Mouse (Mus musculus): ENCODE measurements around the gene Iqcm. TPM values are rescaled to one million over a fixed set of nuclear protein-coding genes. Genes with fewer than 3 reads are reported as not detected.

Iqcm gene
- polyA plus RNA-seq, 1 experiment from 2014 or later: not detected

DNA sequence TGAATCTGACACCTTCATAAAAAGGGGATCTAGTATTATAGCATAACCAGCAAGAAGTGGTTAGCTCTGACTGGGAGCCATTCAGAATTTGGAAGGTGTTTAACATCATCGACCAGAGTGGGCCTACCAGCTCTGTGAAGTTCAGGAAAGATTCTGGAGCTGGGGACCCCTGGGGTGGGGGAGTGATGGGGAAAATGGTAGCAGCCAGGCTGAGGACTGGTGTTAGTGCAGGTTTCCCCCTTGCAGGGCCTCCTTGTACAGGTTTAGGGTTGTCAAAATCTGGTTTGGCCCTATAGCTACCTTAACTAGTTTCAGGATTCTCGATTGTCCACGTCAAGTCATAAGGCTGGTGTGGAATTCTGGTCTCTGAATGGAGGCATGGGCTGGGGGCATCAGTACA, 194.5 kb downstream of the Iqcm start:
- Histone ChIP-seq H3K4me2 (ENCODE audit: low read depth, low read length) (no peak overlapping the region), H3K27ac (ENCODE audit: low read length) (no peak overlapping the region), H3K36me3 (ENCODE audit: control insufficient read depth, insufficient read depth) (no peaks in the 10 kb centered on the region), H3K4me1 (ENCODE audit: control insufficient read depth, low read depth, low read length) (no peaks in the 10 kb centered on the region), H3K9me3 (replicated peaks; ENCODE audit: control insufficient read depth, low read length) (no peaks in the 10 kb centered on the region; the same call in 1 of the 2 replicates), H3K27me3 (ENCODE audit: control insufficient read depth, insufficient read depth, low read depth, low read length) (no peaks in the 10 kb centered on the region), H3K9ac (ENCODE audit: low read depth, low read length) (no peak overlapping the region), H3K4me3 (ENCODE audit: low read depth, low read length) (no peak overlapping the region)
- WGBS (ENCODE audit: insufficient replicate concordance): 48% methylated on average over 3 of the region's 3 CpGs
- no peak for ATAC-seq (ENCODE audit: low read depth)

DNA sequence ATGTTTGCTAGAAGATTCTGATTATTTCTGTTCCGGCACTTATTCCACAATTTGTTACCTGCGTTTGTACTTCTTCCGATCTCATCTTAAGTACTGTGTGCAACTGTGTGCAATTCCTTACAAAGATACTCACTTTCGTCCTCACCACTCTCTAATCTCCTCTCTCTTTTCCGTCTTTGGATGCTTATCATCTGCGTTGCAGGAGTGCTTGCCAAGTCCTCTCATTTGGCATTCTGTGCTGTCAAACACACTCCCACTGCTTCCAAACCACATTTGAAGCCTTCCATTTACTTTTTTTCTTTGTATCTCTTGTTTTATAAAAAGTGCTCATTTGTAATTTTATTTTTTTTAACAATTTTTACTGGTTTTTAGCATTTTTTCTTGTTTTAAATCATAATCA, 210.8 kb downstream of the Iqcm start:
- H3K27me3 ChIP-seq (ENCODE audit: control insufficient read depth, insufficient read depth, low read depth, low read length): no peaks in the 10 kb centered on the region
- WGBS (ENCODE audit: insufficient replicate concordance): 71% methylated on average over 6 of the region's 6 CpGs
- H3K4me3 ChIP-seq (ENCODE audit: low read depth, low read length): no peak overlapping the region

DNA sequence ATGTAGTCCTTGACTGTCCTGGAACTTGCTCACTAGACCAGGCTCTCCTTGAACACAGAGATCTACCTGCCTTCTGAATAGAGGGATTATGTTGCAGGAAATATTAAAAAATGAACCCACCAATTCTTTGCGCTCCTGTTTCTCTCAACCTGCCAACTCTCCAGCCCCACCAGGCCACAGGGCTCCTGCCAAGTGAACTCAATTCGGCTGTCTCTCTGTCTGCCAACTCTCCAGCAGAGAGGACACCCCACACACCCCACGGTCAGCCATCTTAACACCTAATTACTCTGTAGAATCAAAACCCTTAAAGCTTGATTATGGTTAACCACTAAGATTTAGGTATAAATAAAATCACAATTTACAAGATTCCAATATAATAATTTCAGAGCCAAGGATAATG, 298.1 kb downstream of the Iqcm start:
- WGBS (ENCODE audit: insufficient replicate concordance): 58% methylated on average over 3 of the region's 3 CpGs
- no peak overlapping the region for H3K4me2 ChIP-seq (ENCODE audit: low read depth, low read length)
- ATAC-seq (ENCODE audit: low read depth): no peak

More for the DNA sequence above, 210.8 kb downstream of the Iqcm start:
- H3K9me3 ChIP-seq (replicated peaks; ENCODE audit: control insufficient read depth, low read length): no peaks in the 10 kb centered on the region
- H3K4me2 ChIP-seq (ENCODE audit: low read depth, low read length): no peak overlapping the region
- no peaks in the 10 kb centered on the region for H3K36me3 ChIP-seq (ENCODE audit: control insufficient read depth, insufficient read depth)
- no peak overlapping the region for H3K9ac ChIP-seq (ENCODE audit: low read depth, low read length)
- H3K27ac ChIP-seq (ENCODE audit: low read length): no peak overlapping the region
- H3K4me1 ChIP-seq (ENCODE audit: control insufficient read depth, low read depth, low read length): no peaks in the 10 kb centered on the region
- ATAC-seq (ENCODE audit: low read depth): no peak

DNA sequence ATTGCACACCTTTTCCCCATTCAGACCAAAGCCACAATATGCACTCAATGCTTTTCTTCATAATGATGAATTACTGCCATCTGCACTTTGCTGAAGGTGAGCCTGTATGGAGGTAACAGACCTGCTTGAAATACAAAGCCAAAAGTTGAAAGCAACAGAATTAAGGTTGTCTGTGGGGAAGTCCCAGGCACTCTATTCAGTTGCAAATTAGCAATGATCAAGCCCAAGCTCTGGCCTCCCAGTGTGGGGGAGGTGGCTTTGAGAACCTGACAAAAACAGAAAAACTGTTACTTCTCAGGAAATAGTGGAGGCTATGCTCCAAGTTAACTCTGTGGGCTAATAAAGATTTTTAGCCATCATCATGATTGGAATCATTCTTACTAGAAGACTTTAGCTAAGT, 307.1 kb downstream of the Iqcm start:
- Histone ChIP-seq H3K9me3 (replicated peaks; ENCODE audit: control insufficient read depth, low read length) (no peaks in the 10 kb centered on the region), H3K9ac (ENCODE audit: low read depth, low read length) (no peak overlapping the region), H3K4me2 (ENCODE audit: low read depth, low read length) (no peak overlapping the region), H3K27ac (ENCODE audit: low read length) (no peak overlapping the region), H3K4me1 (ENCODE audit: control insufficient read depth, low read depth, low read length) (no peaks in the 10 kb centered on the region), H3K36me3 (ENCODE audit: control insufficient read depth, insufficient read depth) (no peaks in the 10 kb centered on the region), H3K27me3 (ENCODE audit: control insufficient read depth, insufficient read depth, low read depth, low read length) (no peaks in the 10 kb centered on the region), H3K4me3 (ENCODE audit: low read depth, low read length) (no peak overlapping the region)
- no peak for ATAC-seq (ENCODE audit: low read depth)

More for the DNA sequence above, 298.1 kb downstream of the Iqcm start:
- Histone ChIP-seq H3K36me3 (ENCODE audit: control insufficient read depth, insufficient read depth) (no peaks in the 10 kb centered on the region), H3K4me1 (ENCODE audit: control insufficient read depth, low read depth, low read length) (no peaks in the 10 kb centered on the region), H3K9ac (ENCODE audit: low read depth, low read length) (no peak overlapping the region), H3K27me3 (ENCODE audit: control insufficient read depth, insufficient read depth, low read depth, low read length) (no peaks in the 10 kb centered on the region), H3K4me3 (ENCODE audit: low read depth, low read length) (no peak overlapping the region), H3K27ac (ENCODE audit: low read length) (no peak overlapping the region), H3K9me3 (replicated peaks; ENCODE audit: control insufficient read depth, low read length) (no peaks in the 10 kb centered on the region)

DNA sequence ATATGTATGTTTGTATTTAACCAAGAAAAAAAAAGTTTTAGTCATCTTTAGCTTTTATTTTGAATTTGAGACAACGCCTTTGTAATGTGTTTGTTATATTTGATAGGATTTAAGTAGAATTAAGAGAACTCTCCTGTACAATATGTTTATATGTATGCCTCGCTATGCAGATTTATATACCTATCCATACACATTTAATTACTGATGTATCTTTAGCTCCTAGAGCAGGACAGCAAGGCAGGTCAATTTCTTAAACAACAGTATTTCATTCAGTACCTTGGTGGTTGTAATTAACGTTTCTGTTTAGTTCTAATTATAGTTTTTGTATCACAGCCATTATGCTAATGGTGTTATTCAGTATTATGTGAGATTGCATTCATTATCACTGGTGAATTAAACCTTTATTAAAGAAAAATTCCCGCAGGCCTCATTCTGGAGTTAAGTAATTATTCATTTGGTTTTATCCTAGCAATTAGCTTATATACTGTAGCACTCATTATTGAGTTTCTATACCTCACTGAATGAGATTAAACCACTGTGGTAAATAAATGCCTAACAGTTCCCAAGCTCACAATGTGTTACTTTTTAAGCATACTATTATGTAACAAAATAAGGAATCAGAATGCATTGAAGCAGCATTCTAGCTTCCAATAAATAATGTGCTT, 380.1 kb downstream of the Iqcm start:
- Histone ChIP-seq H3K9me3 (replicated peaks; ENCODE audit: control insufficient read depth, low read length) (no peaks in the 10 kb centered on the region), H3K27ac (ENCODE audit: low read length) (no peak overlapping the region), H3K36me3 (ENCODE audit: control insufficient read depth, insufficient read depth) (no peaks in the 10 kb centered on the region), H3K9ac (ENCODE audit: low read depth, low read length) (no peak overlapping the region), H3K4me2 (ENCODE audit: low read depth, low read length) (no peak overlapping the region), H3K4me3 (ENCODE audit: low read depth, low read length) (no peak overlapping the region), H3K4me1 (ENCODE audit: control insufficient read depth, low read depth, low read length) (no peaks in the 10 kb centered on the region), H3K27me3 (ENCODE audit: control insufficient read depth, insufficient read depth, low read depth, low read length) (no peaks in the 10 kb centered on the region)
- no peak for ATAC-seq (ENCODE audit: low read depth)
- 50% methylated on average over 4 of the region's 4 CpGs for WGBS (ENCODE audit: insufficient replicate concordance)

DNA sequence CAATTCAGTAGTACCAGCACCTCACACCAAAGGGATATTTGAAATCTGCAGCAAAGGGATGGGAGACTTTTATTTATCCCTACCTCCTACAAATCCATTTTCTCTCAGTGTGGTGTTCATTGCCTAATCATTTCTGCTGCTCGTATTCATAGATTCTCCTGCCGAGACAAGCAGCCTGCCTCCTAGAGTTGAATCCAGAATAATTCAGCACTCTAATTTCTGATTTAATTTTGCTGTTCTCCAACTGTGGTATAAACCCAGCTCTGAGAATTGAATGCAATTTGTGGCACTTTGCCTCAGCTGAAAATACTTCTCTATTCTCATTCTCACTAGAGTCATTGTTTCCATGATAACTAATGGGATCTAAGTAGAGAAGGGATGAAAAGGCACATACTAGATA, 386.8 kb downstream of the Iqcm start:
- no peaks in the 10 kb centered on the region for H3K27me3 ChIP-seq (ENCODE audit: control insufficient read depth, insufficient read depth, low read depth, low read length)
- no peaks in the 10 kb centered on the region for H3K9me3 ChIP-seq (replicated peaks; ENCODE audit: control insufficient read depth, low read length)
- no peak overlapping the region for H3K9ac ChIP-seq (ENCODE audit: low read depth, low read length)
- no peak overlapping the region for H3K4me3 ChIP-seq (ENCODE audit: low read depth, low read length)
- H3K36me3 ChIP-seq (ENCODE audit: control insufficient read depth, insufficient read depth): no peaks in the 10 kb centered on the region
- no peak overlapping the region for H3K4me2 ChIP-seq (ENCODE audit: low read depth, low read length)
- 56% methylated on average over 2 of the region's 2 CpGs for WGBS (ENCODE audit: insufficient replicate concordance)
- no peak for ATAC-seq (ENCODE audit: low read depth)
- H3K27ac ChIP-seq (ENCODE audit: low read length): no peak overlapping the region
- no peaks in the 10 kb centered on the region for H3K4me1 ChIP-seq (ENCODE audit: control insufficient read depth, low read depth, low read length)

DNA sequence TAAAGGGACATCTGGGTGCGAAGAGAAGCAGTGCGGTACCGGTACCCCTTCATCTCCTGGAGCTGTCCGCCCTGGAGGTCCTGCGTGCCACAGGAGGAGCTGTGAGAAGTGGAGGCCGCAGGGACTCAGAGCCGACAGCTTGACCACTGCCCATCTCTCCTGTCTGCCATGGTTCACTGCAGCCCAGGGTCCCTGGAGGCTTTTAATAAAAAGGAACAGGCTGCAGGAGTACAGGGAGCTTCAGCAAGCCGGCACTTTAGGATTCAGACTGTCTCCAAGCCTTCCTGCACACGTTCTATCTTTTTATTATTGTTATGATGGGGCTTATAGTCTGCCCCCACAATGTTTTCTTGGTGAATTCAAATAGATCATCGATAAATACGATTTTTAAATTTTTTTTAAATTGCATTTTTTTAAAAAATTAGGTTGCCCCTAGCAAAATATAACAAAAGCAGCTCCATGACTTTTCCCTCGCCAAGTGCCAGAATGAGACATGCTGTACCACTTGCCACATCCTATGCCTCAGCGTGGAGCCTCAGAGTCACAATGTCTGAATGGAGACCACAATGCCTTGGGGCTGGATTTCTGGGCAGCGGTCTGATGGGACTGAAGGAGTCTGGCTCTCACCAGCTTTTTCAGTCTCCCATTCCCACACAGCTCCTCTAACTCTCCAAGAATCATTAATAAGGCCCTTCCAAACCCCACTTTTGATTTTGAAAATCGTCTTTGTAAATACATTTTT, 469.3 kb downstream of the Iqcm start:
- H3K9ac ChIP-seq (ENCODE audit: low read depth, low read length): no peak overlapping the region
- no peak overlapping the region for H3K4me3 ChIP-seq (ENCODE audit: low read depth, low read length)
- no peaks in the 10 kb centered on the region for H3K36me3 ChIP-seq (ENCODE audit: control insufficient read depth, insufficient read depth)
- no peak overlapping the region for H3K4me2 ChIP-seq (ENCODE audit: low read depth, low read length)
- H3K9me3 ChIP-seq (replicated peaks; ENCODE audit: control insufficient read depth, low read length): no peaks in the 10 kb centered on the region
- H3K4me1 ChIP-seq (ENCODE audit: control insufficient read depth, low read depth, low read length): no peaks in the 10 kb centered on the region
- no peak for ATAC-seq (ENCODE audit: low read depth)
- 65% methylated on average over 15 of the region's 15 CpGs for WGBS (ENCODE audit: insufficient replicate concordance)
- no peak overlapping the region for H3K27ac ChIP-seq (ENCODE audit: low read length)
- no peaks in the 10 kb centered on the region for H3K27me3 ChIP-seq (ENCODE audit: control insufficient read depth, insufficient read depth, low read depth, low read length)

DNA sequence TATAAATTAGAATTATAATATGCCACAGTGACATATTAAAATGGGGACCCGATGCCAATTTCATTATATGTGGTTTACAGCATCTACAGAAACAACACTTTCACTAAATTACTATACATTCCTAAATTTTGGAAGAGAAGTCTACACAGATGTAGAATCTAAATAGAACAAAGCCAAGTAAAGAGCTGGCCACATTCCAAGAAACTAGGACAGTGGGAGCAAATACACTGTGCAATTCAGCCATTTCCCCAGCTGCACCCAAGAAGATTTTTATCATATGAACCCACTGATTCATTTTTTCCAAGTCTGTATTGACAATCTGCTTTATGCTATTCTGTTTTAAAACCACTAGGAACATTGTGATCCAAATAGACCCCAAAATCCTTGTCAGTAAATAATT, 500.7 kb downstream of the Iqcm start:
- WGBS (ENCODE audit: insufficient replicate concordance): 40% methylated on average over 1 of the region's 1 CpGs
- no peak for ATAC-seq (ENCODE audit: low read depth)
- no peak overlapping the region for H3K9ac ChIP-seq (ENCODE audit: low read depth, low read length)
- no peaks in the 10 kb centered on the region for H3K36me3 ChIP-seq (ENCODE audit: control insufficient read depth, insufficient read depth)
- H3K27me3 ChIP-seq (ENCODE audit: control insufficient read depth, insufficient read depth, low read depth, low read length): no peaks in the 10 kb centered on the region
- H3K27ac ChIP-seq (ENCODE audit: low read length): no peak overlapping the region
- H3K4me1 ChIP-seq (ENCODE audit: control insufficient read depth, low read depth, low read length): no peaks in the 10 kb centered on the region
- H3K4me3 ChIP-seq (ENCODE audit: low read depth, low read length): no peak overlapping the region
- H3K4me2 ChIP-seq (ENCODE audit: low read depth, low read length): no peak overlapping the region
- H3K9me3 ChIP-seq (replicated peaks; ENCODE audit: control insufficient read depth, low read length): no peaks in the 10 kb centered on the region

DNA sequence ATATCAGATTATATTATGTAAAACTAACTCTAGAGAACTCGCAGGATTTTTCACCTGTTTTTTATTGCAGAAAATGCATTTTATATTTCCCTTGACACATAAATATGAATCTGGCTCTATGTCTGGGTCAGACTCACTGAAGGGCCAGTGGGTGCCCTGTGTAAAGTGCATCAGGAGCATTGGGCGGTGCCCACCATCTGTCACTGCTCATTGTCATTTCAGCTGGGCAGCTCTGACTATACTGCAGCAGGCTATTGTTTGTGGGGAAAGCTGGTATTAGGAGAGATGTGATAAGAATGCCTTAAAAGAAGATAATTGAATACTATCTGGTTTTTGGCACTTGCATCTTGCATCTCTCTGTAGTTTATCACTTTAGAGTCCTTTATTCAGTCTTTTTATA, 507.5 kb downstream of the Iqcm start:
- H3K27me3 ChIP-seq (ENCODE audit: control insufficient read depth, insufficient read depth, low read depth, low read length): no peaks in the 10 kb centered on the region
- no peak for ATAC-seq (ENCODE audit: low read depth)
- no peaks in the 10 kb centered on the region for H3K36me3 ChIP-seq (ENCODE audit: control insufficient read depth, insufficient read depth)
- H3K4me1 ChIP-seq (ENCODE audit: control insufficient read depth, low read depth, low read length): no peaks in the 10 kb centered on the region
- no peak overlapping the region for H3K4me3 ChIP-seq (ENCODE audit: low read depth, low read length)
- no peaks in the 10 kb centered on the region for H3K9me3 ChIP-seq (replicated peaks; ENCODE audit: control insufficient read depth, low read length)
- no peak overlapping the region for H3K4me2 ChIP-seq (ENCODE audit: low read depth, low read length)
- H3K27ac ChIP-seq (ENCODE audit: low read length): no peak overlapping the region
- 73% methylated on average over 2 of the region's 2 CpGs for WGBS (ENCODE audit: insufficient replicate concordance)
- no peak overlapping the region for H3K9ac ChIP-seq (ENCODE audit: low read depth, low read length)

Data from liver, embryonic 16.5 days (tissue).